Mouse (Mus musculus) hindbrain, embryonic 11.5 days (tissue): ENCODE results near the gene Nell1. TPM values are rescaled to one million over a fixed set of nuclear protein-coding genes. Genes with fewer than 3 reads are reported as not detected.

ENCODE experiments used
- ATAC-seq: fragments of 200-750 bp; cut with Nextera tagmentation; 2 replicates; pipeline ENCODE4 v1.8.0; 2017; ENCODE audit warnings: mild to moderate bottlenecking, moderate TSS enrichment, moderate library complexity; ENCODE audit not compliant: low FRiP score
- DNase-seq: peaks from one replicate; pipeline ENCODE4 v3.0.0-alpha.2; 2015; ENCODE audit warnings: low spot score
- H3K27ac ChIP-seq: fragments of 300-500 bp; sonication (generic); 2 replicates; pipeline ENCODE4 v1.5.1; 2014; ENCODE audit warnings: mild to moderate bottlenecking, low read depth, low read length
- H3K27me3 ChIP-seq: fragments of 300-500 bp; sonication (generic); 2 replicates; pipeline ENCODE4 v1.6.1; 2014; ENCODE audit warnings: mild to moderate bottlenecking, low read length, moderate library complexity, mixed read lengths; ENCODE audit not compliant: control insufficient read depth, insufficient read depth
- H3K36me3 ChIP-seq: fragments of 300-500 bp; sonication (generic); 2 replicates; pipeline ENCODE4 v1.6.1; 2014; ENCODE audit warnings: mild to moderate bottlenecking, low read length, moderate library complexity, mixed read lengths; ENCODE audit not compliant: control insufficient read depth, insufficient read depth
- H3K4me1 ChIP-seq: fragments of 300-500 bp; sonication (generic); replicated peaks from 2 replicates; pipeline ENCODE4 v1.6.1; 2014; ENCODE audit warnings: low read length, mixed read lengths; ENCODE audit not compliant: control insufficient read depth, insufficient read depth
- H3K4me2 ChIP-seq: fragments of 300-500 bp; sonication (generic); replicated peaks from 2 replicates; pipeline ENCODE4 v1.6.1; 2014; ENCODE audit warnings: mild to moderate bottlenecking, low read depth, low read length
- H3K4me3 ChIP-seq: fragments of 300-500 bp; sonication (generic); 2 replicates; pipeline ENCODE4 v1.5.1; 2014; ENCODE audit warnings: low read depth, low read length
- H3K9ac ChIP-seq: fragments of 300-500 bp; sonication (generic); 2 replicates; pipeline ENCODE4 v1.6.1; 2014; ENCODE audit warnings: low read depth, low read length
- H3K9me3 ChIP-seq: fragments of 300-500 bp; sonication (generic); 2 replicates; pipeline ENCODE4 v1.6.1; 2016; ENCODE audit warnings: low read length; ENCODE audit not compliant: control insufficient read depth
- WGBS: fragments of 180-500 bp; shearing (Covaris S2); extraction: QIAGEN DNeasy Blood & Tissue Kit; methylation state at CpG from one replicate; pipeline ENCODE4 v1.1.7; 2014; 5-methylcytosine and 5-hydroxymethylcytosine counted together
- polyA plus RNA-seq: library from polyadenylated mRNA; unstranded; fragments of >200 nt; fragmentation: Nextera tagmentation; extraction: Ambion mirVana; gene quantifications from 2 replicates; pipeline ENCODE4 v1.2.1, GENCODE M21; 2014

Gene Nell1
- polyA plus RNA-seq, 1 experiment from 2014 or later = 3.1 TPM

- ATAC-seq (no peak), DNase-seq (no peak)
- Histone ChIP-seq H3K9ac (no peak overlapping the region), H3K27ac (no peak overlapping the region), H3K36me3 (no peaks in the 10 kb centered on the region), H3K9me3 (no peaks in the 10 kb centered on the region), H3K4me3 (no peak overlapping the region), H3K4me2 (no peak overlapping the region), H3K27me3 (no peaks in the 10 kb centered on the region), H3K4me1 (no peaks in the 10 kb centered on the region)
- 71% methylated on average over 4 of the region's 4 CpGs for WGBS
Measured at GRCm38 (mm10) chr7:50551426-50551825, 576.8 kb downstream of the Nell1 start.

DNA sequence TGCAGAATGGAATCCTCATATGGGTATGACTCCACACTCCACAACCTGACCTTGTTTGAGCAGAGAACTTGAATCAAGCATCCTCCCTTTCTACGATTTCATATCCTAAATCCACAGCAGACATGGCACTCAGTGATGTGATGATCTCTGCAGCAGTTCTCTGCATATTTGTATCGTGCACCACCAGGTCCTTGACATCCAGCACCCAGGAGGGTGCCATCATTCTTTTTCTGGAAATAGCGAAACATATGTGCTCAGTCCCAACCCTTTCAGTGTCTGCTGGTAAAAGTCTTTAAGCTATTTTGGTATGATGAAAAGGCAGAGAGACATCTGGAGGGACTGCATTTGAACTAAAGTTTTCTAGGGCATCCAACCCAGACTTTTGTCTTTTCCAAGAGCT lies 588.0 kb downstream of the Nell1 start:
- WGBS = 85% methylated on average over 3 of the region's 3 CpGs
- no peaks in the 10 kb centered on the region for H3K9me3 ChIP-seq
- no peak overlapping the region for H3K4me2 ChIP-seq
- ATAC-seq = no peak
- H3K4me3 ChIP-seq = no peak overlapping the region
- DNase-seq = no peak
- H3K27ac ChIP-seq = no peak overlapping the region
- no peaks in the 10 kb centered on the region for H3K4me1 ChIP-seq
- no peaks in the 10 kb centered on the region for H3K27me3 ChIP-seq
- no peak overlapping the region for H3K9ac ChIP-seq
- H3K36me3 ChIP-seq = no peaks in the 10 kb centered on the region

- 69% methylated on average over 7 of the region's 7 CpGs for WGBS
- DNase-seq (no peak), ATAC-seq (no peak)
- Histone ChIP-seq H3K27me3 (no peaks in the 10 kb centered on the region), H3K4me3 (no peak overlapping the region), H3K4me2 (no peak overlapping the region), H3K9ac (no peak overlapping the region), H3K4me1 (no peaks in the 10 kb centered on the region), H3K9me3 (no peaks in the 10 kb centered on the region), H3K27ac (no peak overlapping the region), H3K36me3 (no peaks in the 10 kb centered on the region)
Measured at GRCm38 (mm10) chr7:50573841-50574240, 599.2 kb downstream of the Nell1 start.

DNA sequence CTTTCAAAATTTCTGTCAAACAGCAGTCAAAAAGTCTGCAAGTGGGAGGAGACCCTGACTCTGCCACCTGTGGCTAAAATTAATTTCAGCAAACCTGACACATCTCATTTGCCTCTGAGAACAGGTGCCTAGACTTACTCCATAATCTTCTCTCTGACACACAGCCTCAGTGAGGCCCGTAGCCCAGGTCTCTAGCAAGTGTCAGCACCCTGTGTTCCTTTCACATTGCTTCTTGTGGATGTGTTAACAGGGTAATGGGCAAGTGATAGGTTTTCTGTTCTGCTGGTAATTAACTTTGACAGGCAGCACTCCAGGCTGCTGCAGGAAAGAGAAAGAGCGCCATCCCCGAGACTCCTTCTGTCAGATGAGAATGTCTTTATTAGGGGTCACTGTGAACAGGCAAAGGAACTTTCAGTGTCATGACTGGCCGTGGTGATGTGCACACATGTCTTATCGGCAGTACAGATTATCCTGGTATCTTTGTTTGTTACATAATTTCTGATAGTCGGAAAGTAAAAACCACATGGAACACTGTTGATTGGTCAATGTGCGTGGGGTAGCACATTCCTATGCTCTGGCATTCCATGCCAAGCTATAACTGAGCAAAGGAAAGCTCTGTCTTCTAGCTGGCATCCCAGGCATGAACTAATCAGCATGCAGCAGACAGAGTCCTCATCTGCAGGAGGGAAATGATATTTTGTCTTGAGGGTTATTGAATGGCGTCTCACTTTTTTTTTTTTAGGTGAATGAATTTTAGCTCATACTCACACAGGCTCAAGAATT lies 614.2 kb downstream of the Nell1 start:
- Histone ChIP-seq H3K27ac (no peak overlapping the region), H3K36me3 (no peaks in the 10 kb centered on the region), H3K4me2 (no peak overlapping the region), H3K4me1 (no peaks in the 10 kb centered on the region), H3K9me3 (no peaks in the 10 kb centered on the region), H3K9ac (no peak overlapping the region), H3K27me3 (no peaks in the 10 kb centered on the region), H3K4me3 (no peak overlapping the region)
- ATAC-seq = no peak
- no peak for DNase-seq
- 73% methylated on average over 8 of the region's 8 CpGs for WGBS

GRCm38 (mm10) chr7:50598890-50599289 lies 624.2 kb downstream of the Nell1 start, which contains the start of gene 4933405O20Rik:
Gene 4933405O20Rik, plus strand, starts transcription at chr7:50599190.
- no peaks in the 10 kb centered on the region for H3K9me3 ChIP-seq
- no peak within 1 kb of the TSS for H3K4me3 ChIP-seq
- no peak within 1 kb of the TSS for H3K4me2 ChIP-seq
- H3K27ac ChIP-seq = no peak within 1 kb of the TSS
- no peaks in the 10 kb centered on the region for H3K27me3 ChIP-seq
- DNase-seq (no peak), ATAC-seq (no peak)
- WGBS = 85% methylated on average over 3 of the region's 3 CpGs
- no peak within 1 kb of the TSS for H3K9ac ChIP-seq
- no peaks in the 10 kb centered on the region for H3K36me3 ChIP-seq
- no peaks in the 10 kb centered on the region for H3K4me1 ChIP-seq

- WGBS = 89% methylated on average over 2 of the region's 2 CpGs
- ATAC-seq = no peak
- Histone ChIP-seq H3K27ac (no peak overlapping the region), H3K4me3 (no peak overlapping the region), H3K36me3 (no peaks in the 10 kb centered on the region), H3K9ac (no peak overlapping the region), H3K4me1 (no peaks in the 10 kb centered on the region), H3K9me3 (no peaks in the 10 kb centered on the region), H3K27me3 (no peaks in the 10 kb centered on the region), H3K4me2 (no peak overlapping the region)
- DNase-seq = no peak
Measured at GRCm38 (mm10) chr7:50614101-50614500, 639.4 kb downstream of the Nell1 start.

GRCm38 (mm10) chr7:50629186-50629585 lies 654.5 kb downstream of the Nell1 start:
- Histone ChIP-seq H3K4me3 (no peak overlapping the region), H3K4me2 (no peak overlapping the region), H3K9ac (no peak overlapping the region), H3K9me3 (no peaks in the 10 kb centered on the region), H3K27ac (no peak overlapping the region), H3K27me3 (no peaks in the 10 kb centered on the region), H3K36me3 (no peaks in the 10 kb centered on the region), H3K4me1 (no peaks in the 10 kb centered on the region)
- WGBS = 82% methylated on average over 3 of the region's 3 CpGs
- no peak for ATAC-seq
- DNase-seq = no peak

GRCm38 (mm10) chr7:50633147-50633546 lies 658.5 kb downstream of the Nell1 start:
- 71% methylated on average over 2 of the region's 2 CpGs for WGBS
- no peak for ATAC-seq
- H3K27ac ChIP-seq = no peak overlapping the region

GRCm38 (mm10) chr7:50672266-50672665 lies 697.6 kb downstream of the Nell1 start:
- ATAC-seq = no peak
- Histone ChIP-seq H3K27me3 (no peaks in the 10 kb centered on the region), H3K9ac (no peak overlapping the region), H3K4me3 (no peak overlapping the region), H3K36me3 (no peaks in the 10 kb centered on the region), H3K27ac (no peak overlapping the region), H3K4me2 (no peak overlapping the region), H3K9me3 (no peaks in the 10 kb centered on the region), H3K4me1 (no peaks in the 10 kb centered on the region)
- 77% methylated on average over 4 of the region's 4 CpGs for WGBS
- DNase-seq = no peak

More at GRCm38 (mm10) chr7:50633147-50633546, 658.5 kb downstream of the Nell1 start:
- DNase-seq = no peak
- no peaks in the 10 kb centered on the region for H3K4me1 ChIP-seq
- H3K9ac ChIP-seq = no peak overlapping the region
- no peaks in the 10 kb centered on the region for H3K36me3 ChIP-seq
- H3K4me3 ChIP-seq = no peak overlapping the region
- H3K27me3 ChIP-seq = no peaks in the 10 kb centered on the region
- H3K4me2 ChIP-seq = no peak overlapping the region
- H3K9me3 ChIP-seq = no peaks in the 10 kb centered on the region
